Mouse (Mus musculus) midbrain, embryonic 13.5 days (tissue): Measurements from ENCODE around the gene Hsd11b1. TPM values are rescaled to one million over a fixed set of nuclear protein-coding genes. Genes with fewer than 3 reads are reported as not detected.
"Not testable (repeated sequence)": the region's sequence is repeated elsewhere in the genome, so short reads cannot be mapped to it uniquely, and the experiment has no call there.

Experiments
- ATAC-seq: fragments of 200-750 bp; cut with Nextera tagmentation; 2 replicates; pipeline ENCODE4 v1.8.0; 2017; ENCODE audit warnings: mild to moderate bottlenecking, moderate TSS enrichment, moderate library complexity
- H3K27ac ChIP-seq: fragments of 300-500 bp; sonication (generic); 2 replicates; pipeline ENCODE4 v1.5.1; 2015; ENCODE audit warnings: inconsistent platforms, mild to moderate bottlenecking, moderate library complexity
- H3K27me3 ChIP-seq: fragments of 300-500 bp; sonication (generic); 2 replicates; pipeline ENCODE4 v1.6.1; 2015; ENCODE audit warnings: mild to moderate bottlenecking, inconsistent platforms
- H3K36me3 ChIP-seq: fragments of 300-500 bp; sonication (generic); 2 replicates; pipeline ENCODE4 v1.6.1; 2015; ENCODE audit warnings: mild to moderate bottlenecking, inconsistent platforms
- H3K4me1 ChIP-seq: fragments of 300-500 bp; sonication (generic); replicated peaks from 2 replicates; pipeline ENCODE4 v1.6.1; 2015; ENCODE audit warnings: inconsistent platforms
- H3K4me2 ChIP-seq: fragments of 300-500 bp; sonication (generic); replicated peaks from 2 replicates; pipeline ENCODE4 v1.6.1; 2015; ENCODE audit warnings: moderate library complexity, mild to moderate bottlenecking, inconsistent platforms
- H3K4me3 ChIP-seq: fragments of 300-500 bp; sonication (generic); replicated peaks from 2 replicates; pipeline ENCODE4 v1.5.1; 2015; ENCODE audit warnings: mild to moderate bottlenecking, inconsistent platforms
- H3K9ac ChIP-seq: fragments of 300-500 bp; sonication (generic); replicated peaks from 2 replicates; pipeline ENCODE4 v1.6.1; 2015; ENCODE audit warnings: mild to moderate bottlenecking, inconsistent platforms
- H3K9me3 ChIP-seq: fragments of 300-500 bp; sonication (generic); 2 replicates; pipeline ENCODE4 v1.6.1; 2016; ENCODE audit warnings: mild to moderate bottlenecking, inconsistent platforms
- WGBS: fragments of 180-500 bp; shearing (Covaris S2); methylation state at CpG from one replicate; pipeline ENCODE4 v1.1.7; 2015; 5-methylcytosine and 5-hydroxymethylcytosine counted together
- polyA plus RNA-seq: library from polyadenylated mRNA; unstranded; fragments of >200 nt; fragmentation: Nextera tagmentation; extraction: Ambion mirVana; gene quantifications from 2 replicates; pipeline ENCODE4 v1.2.1, GENCODE M21; 2015

Hsd11b1 gene
- polyA plus RNA-seq, 1 experiment from 2014 or later = not detected

DNA sequence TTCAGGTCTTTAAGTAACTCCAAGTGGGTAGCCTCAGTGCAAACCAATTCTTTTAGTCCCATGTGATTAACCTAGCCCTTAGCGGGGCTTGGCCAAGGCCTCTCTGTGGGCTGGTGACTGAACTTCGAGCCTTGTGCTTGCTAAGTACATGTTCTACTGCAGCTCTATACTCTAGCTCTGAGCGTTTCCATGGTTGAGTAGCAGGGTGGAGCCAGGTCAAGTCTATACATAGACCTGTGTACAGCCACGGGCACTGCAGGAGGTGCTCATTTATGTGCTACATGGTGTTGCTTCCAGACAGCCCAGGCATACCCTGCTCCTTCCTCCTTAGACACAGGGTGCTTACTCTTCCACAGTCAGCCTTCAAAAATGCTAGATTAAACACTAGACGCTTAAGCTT, 32.0 kb upstream of the Hsd11b1 start:
- Histone ChIP-seq H3K4me1 (no peaks in the 10 kb centered on the region), H3K9ac (no peak overlapping the region), H3K4me2 (no peak overlapping the region), H3K36me3 (no peaks in the 10 kb centered on the region), H3K27me3 (no peaks in the 10 kb centered on the region), H3K9me3 (no peaks in the 10 kb centered on the region), H3K4me3 (no peak overlapping the region), H3K27ac (no peak overlapping the region)
- 91% methylated on average over 5 of the region's 5 CpGs for WGBS
- ATAC-seq = no peak

DNA sequence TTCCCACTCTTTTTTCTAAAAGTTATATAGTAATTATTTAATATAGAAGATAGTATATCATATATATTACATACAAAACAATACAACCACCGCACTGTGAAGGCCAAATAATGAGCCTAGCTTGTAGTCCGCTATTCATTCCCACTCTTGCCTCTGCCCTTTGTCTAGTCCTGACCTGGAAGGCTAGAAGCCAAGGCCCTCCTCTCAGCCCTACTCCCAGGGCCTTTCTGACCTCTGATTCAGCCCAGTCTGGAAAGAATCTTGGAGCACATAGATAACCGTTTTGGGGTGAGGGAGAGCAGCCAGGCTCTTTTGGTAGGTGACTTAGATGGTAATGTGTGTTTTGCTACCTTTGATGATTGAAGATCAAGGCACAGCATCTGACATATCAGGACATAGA, 30.1 kb upstream of the Hsd11b1 start:
- Histone ChIP-seq H3K27ac (no peak overlapping the region), H3K4me3 (no peak overlapping the region), H3K9ac (no peak overlapping the region), H3K27me3 (no peaks in the 10 kb centered on the region), H3K36me3 (no peaks in the 10 kb centered on the region), H3K9me3 (no peaks in the 10 kb centered on the region), H3K4me2 (no peak overlapping the region), H3K4me1 (no peaks in the 10 kb centered on the region)
- no peak for ATAC-seq
- whole genome bisulfite sequencing = 74% methylated on average over 3 of the region's 3 CpGs

DNA sequence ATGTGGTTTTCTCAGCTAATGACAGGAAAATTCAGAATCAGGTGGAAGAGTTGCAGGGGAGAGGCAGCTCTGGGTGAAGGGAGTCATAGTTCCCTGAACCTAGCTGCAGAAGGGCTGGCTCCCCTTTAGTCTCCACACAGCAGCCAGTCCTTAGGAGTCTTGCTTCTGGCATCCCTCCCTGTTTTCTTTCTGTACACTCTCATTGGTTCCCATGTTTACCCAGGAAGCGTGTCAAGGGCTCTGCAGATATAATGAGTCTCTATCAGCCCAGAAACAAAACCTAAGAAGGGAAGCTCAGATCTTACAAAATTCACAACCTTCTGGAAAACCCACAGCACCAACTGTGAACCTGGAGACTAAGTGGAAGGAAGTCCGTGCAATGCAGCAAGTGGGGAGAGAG, 29.2 kb upstream of the Hsd11b1 start:
- Histone ChIP-seq H3K4me1 (no peaks in the 10 kb centered on the region), H3K9me3 (no peaks in the 10 kb centered on the region), H3K36me3 (no peaks in the 10 kb centered on the region), H3K9ac (no peak overlapping the region), H3K27me3 (no peaks in the 10 kb centered on the region), H3K4me2 (no peak overlapping the region), H3K4me3 (no peak overlapping the region), H3K27ac (no peak overlapping the region)
- no peak for ATAC-seq
- WGBS = 73% methylated on average over 2 of the region's 2 CpGs

DNA sequence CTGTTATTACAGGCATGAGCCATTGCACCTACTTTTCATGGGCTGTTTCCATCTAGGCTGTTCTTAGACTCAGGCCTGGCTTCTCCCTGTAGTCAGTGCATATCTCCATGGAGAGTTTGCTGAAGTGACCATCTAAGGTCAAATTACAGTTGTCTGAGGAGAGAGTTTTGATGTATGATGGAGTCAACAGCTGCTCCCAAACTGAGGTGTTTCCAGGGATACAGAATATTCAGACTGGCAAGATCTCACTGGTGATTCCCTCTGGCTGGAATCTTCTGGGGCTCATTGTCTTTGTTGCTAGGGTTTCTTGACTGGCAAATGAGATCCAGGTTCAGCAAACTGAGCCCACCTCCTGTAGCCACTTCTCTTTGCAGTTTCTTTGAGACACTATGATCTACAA, 26.8 kb upstream of the Hsd11b1 start:
- Histone ChIP-seq H3K9me3 (no peaks in the 10 kb centered on the region), H3K4me2 (no peak overlapping the region)

DNA sequence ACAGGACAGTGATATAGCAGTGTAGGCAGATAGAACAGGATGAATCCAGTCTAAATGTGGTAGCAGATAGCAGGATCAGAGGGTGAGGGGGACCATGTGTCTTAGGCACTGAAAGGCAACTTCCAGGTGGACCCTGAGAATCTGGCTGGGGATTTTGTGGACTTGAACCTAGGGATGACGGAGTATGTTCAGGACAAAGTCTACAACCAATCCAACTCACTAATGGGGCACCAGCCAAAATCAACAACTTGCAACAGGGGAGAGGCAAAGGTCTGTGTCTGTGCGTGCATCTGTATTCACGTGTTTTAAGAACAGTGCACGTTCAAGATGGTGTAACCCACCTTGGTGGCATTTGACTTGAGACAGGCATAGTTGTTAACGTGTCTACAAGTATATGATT, 26.0 kb upstream of the Hsd11b1 start:
- WGBS = 91% methylated on average over 5 of the region's 5 CpGs
- Histone ChIP-seq H3K4me2 (no peak overlapping the region), H3K27me3 (no peaks in the 10 kb centered on the region), H3K27ac (no peak overlapping the region), H3K36me3 (no peaks in the 10 kb centered on the region), H3K4me1 (no peaks in the 10 kb centered on the region), H3K4me3 (no peak overlapping the region), H3K9ac (no peak overlapping the region), H3K9me3 (no peaks in the 10 kb centered on the region; the same call in 1 of the 2 replicates)
- ATAC-seq = no peak

More for the DNA sequence above, 26.8 kb upstream of the Hsd11b1 start:
- ATAC-seq = no peak
- no peaks in the 10 kb centered on the region for H3K4me1 ChIP-seq
- H3K27ac ChIP-seq = no peak overlapping the region
- H3K9ac ChIP-seq = no peak overlapping the region
- H3K27me3 ChIP-seq = no peaks in the 10 kb centered on the region
- H3K36me3 ChIP-seq = no peaks in the 10 kb centered on the region
- H3K4me3 ChIP-seq = no peak overlapping the region

DNA sequence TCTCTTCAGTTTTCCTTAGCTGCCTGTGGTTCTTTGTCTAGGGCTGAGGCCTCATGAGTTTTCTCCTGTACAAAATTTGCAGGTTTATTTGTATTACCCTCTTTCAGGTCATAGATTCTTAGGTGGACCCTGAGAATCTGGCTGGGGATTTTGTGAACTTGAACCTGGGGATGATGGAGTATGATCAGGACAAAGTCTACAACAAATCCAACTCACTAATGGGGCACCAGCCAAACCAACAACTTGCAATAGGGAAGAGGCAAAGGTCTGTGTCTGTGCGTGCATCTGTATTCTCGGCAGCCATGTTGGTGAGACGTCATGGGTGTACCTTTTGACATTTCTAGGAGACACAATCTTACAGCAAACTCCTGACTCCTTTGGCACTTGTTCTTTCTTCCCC, 25.2 kb upstream of the Hsd11b1 start:
- Histone ChIP-seq H3K4me3 (no peak overlapping the region), H3K36me3 (no peaks in the 10 kb centered on the region), H3K27ac (no peak overlapping the region), H3K9ac (no peak overlapping the region), H3K9me3 (no peaks in the 10 kb centered on the region; the same call in 1 of the 2 replicates), H3K4me2 (no peak overlapping the region), H3K27me3 (no peaks in the 10 kb centered on the region), H3K4me1 (no peaks in the 10 kb centered on the region)
- 95% methylated on average over 3 of the region's 3 CpGs for WGBS
- ATAC-seq = no peak

DNA sequence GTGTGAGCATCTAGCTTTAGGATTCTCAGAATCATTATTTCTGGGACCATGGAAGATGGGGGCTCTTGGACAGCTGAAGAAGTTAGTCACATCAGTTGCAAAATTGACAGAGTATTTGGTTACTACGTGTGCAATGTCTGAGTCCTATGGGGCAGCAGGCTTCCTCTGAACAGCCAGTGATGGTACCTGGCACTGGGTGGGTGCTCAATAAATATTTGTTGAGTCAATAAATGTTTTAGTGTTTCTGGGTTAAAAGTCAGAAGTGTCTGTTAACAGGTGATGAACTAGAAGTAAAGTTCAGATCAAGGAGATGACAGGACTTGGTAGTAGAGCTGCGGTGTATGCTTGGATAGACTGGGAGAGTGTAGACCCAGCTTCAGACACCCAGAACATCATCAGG, 23.7 kb upstream of the Hsd11b1 start:
- 90% methylated on average over 2 of the region's 2 CpGs for WGBS

DNA sequence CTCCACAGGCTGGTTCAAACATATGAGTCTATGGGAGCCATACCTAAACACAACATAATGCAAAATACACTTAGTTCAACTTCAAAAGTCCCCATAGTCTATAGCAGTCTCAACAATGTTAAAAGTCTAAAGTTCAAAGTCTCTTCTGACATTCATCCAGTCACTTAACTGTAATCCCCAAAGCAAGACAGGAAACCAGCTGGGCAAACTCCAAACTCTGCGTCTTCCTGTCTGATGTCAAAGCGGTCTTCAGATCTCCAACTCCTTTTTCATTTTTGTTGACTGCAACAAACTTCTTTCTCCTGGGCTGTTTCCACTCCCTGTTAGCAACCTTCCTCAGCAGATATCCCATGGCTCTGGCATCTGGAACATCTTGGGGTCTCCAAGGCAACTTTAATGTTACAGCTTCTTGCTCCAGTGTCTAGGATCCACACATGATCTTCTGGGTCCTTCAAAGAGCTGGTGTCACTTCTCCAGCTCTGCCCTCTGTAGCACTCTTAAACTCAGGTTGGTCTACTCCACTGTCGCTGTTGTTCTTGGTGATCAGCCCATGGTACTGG, 22.0 kb upstream of the Hsd11b1 start:
- H3K27ac ChIP-seq, H3K4me3 ChIP-seq, H3K9ac ChIP-seq, ATAC-seq, H3K27me3 ChIP-seq, H3K4me2 ChIP-seq, H3K36me3 ChIP-seq, H3K4me1 ChIP-seq, H3K9me3 ChIP-seq: not testable (repeated sequence)
- 93% methylated on average over 3 of the region's 3 CpGs for WGBS

More for the DNA sequence above, 23.7 kb upstream of the Hsd11b1 start:
- Histone ChIP-seq H3K4me1 (no peaks in the 10 kb centered on the region), H3K4me2 (no peak overlapping the region), H3K27me3 (no peaks in the 10 kb centered on the region), H3K4me3 (no peak overlapping the region), H3K9ac (no peak overlapping the region), H3K36me3 (no peaks in the 10 kb centered on the region), H3K27ac (no peak overlapping the region), H3K9me3 (no peaks in the 10 kb centered on the region; the same call in 1 of the 2 replicates)
- no peak for ATAC-seq

DNA sequence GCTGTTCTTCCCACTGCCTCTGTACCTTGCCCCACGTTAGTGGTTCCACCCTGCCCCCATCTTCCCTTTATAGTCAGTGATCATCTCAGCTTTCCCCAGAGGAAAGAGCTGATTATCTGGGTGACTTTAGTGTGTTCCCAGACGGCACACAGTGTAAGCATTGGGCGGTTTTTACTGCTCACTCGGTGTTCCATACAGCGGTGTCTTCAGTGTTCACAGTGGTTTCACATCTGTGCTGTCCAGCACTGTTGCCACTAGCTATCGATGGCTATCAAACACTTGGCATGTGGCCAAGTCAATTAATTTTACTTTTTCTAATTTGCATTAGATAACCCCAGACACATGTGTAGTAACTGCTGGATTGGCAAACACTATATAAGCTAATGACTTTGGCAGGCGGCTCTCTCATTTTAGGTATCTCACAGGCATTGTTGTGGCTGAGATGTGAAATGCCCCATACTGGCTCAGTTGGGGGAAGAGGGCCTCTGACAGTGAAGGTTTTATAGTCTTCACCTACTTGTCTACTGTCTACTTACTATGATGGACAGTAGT, 20.4 kb upstream of the Hsd11b1 start:
- 74% methylated on average over 7 of the region's 7 CpGs for WGBS
- Histone ChIP-seq H3K9ac (no peak overlapping the region), H3K27ac (no peak overlapping the region), H3K36me3 (no peaks in the 10 kb centered on the region), H3K4me3 (no peak overlapping the region), H3K27me3 (no peaks in the 10 kb centered on the region), H3K4me2 (no peak overlapping the region), H3K4me1 (no peaks in the 10 kb centered on the region), H3K9me3 (no peaks in the 10 kb centered on the region; the same call in 1 of the 2 replicates)
- ATAC-seq = peak; percentile 34; the same call in 1 of the 2 replicates

DNA sequence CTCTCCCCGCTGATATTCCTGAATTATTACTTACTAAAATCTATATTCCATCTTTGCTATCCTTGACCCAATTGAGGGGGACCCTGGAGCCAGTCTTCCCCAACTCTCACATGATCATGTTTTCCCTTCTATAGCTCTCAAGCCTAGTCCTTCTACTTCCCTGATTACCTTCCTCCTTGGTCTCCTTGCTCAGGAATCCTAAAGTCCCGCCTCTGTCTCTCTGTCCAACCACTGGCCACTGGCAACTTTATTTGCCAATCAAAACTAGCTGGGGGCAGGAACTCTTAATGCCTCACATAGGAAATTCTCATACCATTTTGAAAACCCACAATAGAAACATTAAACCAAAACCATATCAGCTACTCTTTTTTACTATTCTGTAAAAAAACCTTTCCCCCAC, 17.5 kb upstream of the Hsd11b1 start:
- H3K4me1 ChIP-seq = no peaks in the 10 kb centered on the region
- no peaks in the 10 kb centered on the region; the same call in 1 of the 2 replicates for H3K9me3 ChIP-seq
- H3K36me3 ChIP-seq = no peaks in the 10 kb centered on the region
- no peak for ATAC-seq
- H3K4me3 ChIP-seq = no peak overlapping the region
- no peaks in the 10 kb centered on the region for H3K27me3 ChIP-seq
- H3K9ac ChIP-seq = no peak overlapping the region
- no peak overlapping the region for H3K4me2 ChIP-seq
- WGBS = 92% methylated on average over 2 of the region's 2 CpGs
- no peak overlapping the region for H3K27ac ChIP-seq

DNA sequence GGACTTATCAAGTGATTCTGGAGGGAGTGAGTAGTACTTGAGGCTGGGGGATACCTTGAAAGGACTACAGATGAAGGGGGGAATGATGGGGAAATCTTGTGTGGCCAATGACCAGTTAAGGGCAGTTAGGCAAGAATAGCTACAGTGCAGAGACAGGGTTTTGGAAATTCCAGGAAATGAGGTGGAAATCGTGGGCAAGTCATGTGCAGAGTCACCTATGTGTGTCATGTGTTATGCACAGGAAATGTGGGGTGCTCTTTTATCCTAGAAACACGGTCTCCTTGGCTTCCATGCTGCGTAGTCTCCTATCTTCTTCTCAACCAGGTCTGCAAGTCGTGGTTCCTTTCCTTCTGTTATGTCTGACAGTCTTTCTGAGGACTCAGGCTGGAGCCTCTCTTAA, 15.6 kb upstream of the Hsd11b1 start:
- Histone ChIP-seq H3K9ac (no peak overlapping the region), H3K9me3 (no peaks in the 10 kb centered on the region), H3K4me1 (no peaks in the 10 kb centered on the region), H3K27me3 (no peaks in the 10 kb centered on the region), H3K4me3 (no peak overlapping the region), H3K4me2 (no peak overlapping the region), H3K27ac (no peak overlapping the region), H3K36me3 (no peaks in the 10 kb centered on the region)
- ATAC-seq = no peak
- WGBS = 83% methylated on average over 4 of the region's 4 CpGs

DNA sequence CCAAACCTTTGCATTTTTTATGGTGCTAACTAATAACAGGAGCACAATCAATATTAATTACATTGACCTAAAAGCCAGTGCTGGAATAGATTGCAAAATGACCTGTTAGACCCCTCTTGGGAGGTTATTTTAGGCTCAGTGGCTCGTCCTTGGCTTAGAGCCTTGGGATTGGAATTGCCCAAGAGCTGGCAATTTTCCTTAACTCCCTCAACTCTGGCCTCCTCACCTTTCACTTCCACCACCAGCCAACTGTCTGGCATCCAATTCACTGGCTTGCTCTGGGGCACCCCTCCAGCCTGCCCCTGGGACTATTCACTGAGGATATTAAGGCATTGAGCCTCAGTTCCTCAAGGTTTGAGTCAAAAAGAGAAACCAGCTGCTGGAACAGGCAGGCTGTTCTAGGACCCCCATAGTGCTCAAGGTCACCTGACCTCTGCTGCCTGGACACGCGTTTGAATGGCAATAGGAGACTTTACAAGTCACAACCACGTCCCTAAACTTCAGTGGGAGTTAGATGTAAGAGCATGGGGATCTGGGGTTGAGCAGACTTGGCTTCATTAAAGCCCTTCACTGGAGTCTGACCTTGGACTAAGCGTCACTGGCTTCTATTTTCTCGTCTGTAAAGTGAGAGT, 14.7 kb upstream of the Hsd11b1 start:
- Histone ChIP-seq H3K36me3 (no peaks in the 10 kb centered on the region), H3K9me3 (no peaks in the 10 kb centered on the region), H3K4me2 (no peak overlapping the region), H3K27me3 (no peaks in the 10 kb centered on the region), H3K4me3 (no peak overlapping the region), H3K9ac (no peak overlapping the region), H3K27ac (no peak overlapping the region), H3K4me1 (peaks cover under 1% of the 10 kb centered on the region; the same call in 1 of the 2 replicates)
- no peak for ATAC-seq
- 42% methylated on average over 6 of the region's 6 CpGs for WGBS
